Comparison of ENCODE assay signal across 13 mouse cellular contexts in the genomic region with DNA sequence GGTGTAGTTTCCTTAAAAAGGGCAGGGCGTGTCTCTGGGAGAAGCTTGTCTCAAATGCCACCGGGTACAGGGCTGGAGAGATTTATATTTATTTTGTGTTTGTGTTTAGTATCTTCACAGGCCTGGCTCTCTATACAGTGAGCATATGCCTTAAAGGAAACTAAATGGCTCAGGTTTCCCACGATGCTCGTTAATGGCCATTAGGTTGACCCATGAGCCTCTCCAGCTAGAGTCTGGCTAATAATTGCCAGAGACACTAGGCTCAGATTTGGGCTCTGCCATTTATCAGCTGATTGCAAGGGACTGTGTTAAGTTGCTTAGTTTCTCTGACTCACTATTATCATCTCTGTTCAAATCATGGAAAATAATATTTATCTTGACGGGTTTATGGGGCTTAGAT.
"Had no signal": no experiment of that assay in that cellular context is flagged by ENCODE, and none has a peak within 500 bp of the region (broad histone marks: within the 10 kb centered on the region; RNA-seq: fewer than 3 reads in every experiment).

No protein-coding gene starts in this region.

- ATAC-seq: hindbrain, postnatal 0 days; midbrain, embryonic 13.5 days had no signal

- H3K27me3 ChIP-seq: limb, embryonic 13.5 days; neural tube, embryonic 12.5 days had no signal

- H3K27ac ChIP-seq: hindbrain, postnatal 0 days; layer of hippocampus, adult 2 months; limb, embryonic 13.5 days; liver, embryonic 14.5 days; midbrain, embryonic 13.5 days; neural tube, embryonic 12.5 days had no signal

- H3K4me2 ChIP-seq: limb, embryonic 13.5 days; midbrain, embryonic 13.5 days; neural tube, embryonic 12.5 days had no signal

- H3K4me3 ChIP-seq: layer of hippocampus, adult 2 months; limb, embryonic 13.5 days; midbrain, embryonic 13.5 days; neural tube, embryonic 12.5 days had no signal

- H3K9ac ChIP-seq: limb, embryonic 13.5 days; liver, embryonic 14.5 days; midbrain, embryonic 13.5 days; neural tube, embryonic 12.5 days had no signal

- DNase-seq: left cerebral cortex, postnatal 4 days; lung, adult 18-20 months; retina, postnatal 1 day; right cerebral cortex, postnatal 4 days; spleen, adult 18-20 months; thymus, adult 18-20 months; thymus, postnatal 14 days had no signal

- H3K9me3 ChIP-seq: limb, embryonic 13.5 days; midbrain, embryonic 13.5 days; neural tube, embryonic 12.5 days had no signal

- H3K36me3 ChIP-seq: limb, embryonic 13.5 days; midbrain, embryonic 13.5 days; neural tube, embryonic 12.5 days had no signal

- H3K4me1 ChIP-seq: midbrain, embryonic 13.5 days; neural tube, embryonic 12.5 days had no signal
